Mouse (Mus musculus): Measurements from ENCODE around the gene Tenm4.
A peak's percentile ranks its signal among the peaks of the same experiment; 100 is the strongest.
"Not testable (repeated sequence)": the region's sequence is repeated elsewhere in the genome, so short reads cannot be mapped to it uniquely, and the experiment has no call there.

Gene Tenm4

GRCm38 (mm10) chr7:96596402-96597195, 425.6 kb downstream of the Tenm4 start:
- DNase-seq: peak; percentile 24

- no peak for DNase-seq
These were observed 426.8 kb downstream of the Tenm4 start for GRCm38 (mm10) chr7:96597871-96598270.

- DNase-seq: no peak
These were observed 428.0 kb downstream of the Tenm4 start for GRCm38 (mm10) chr7:96599081-96599480.

- no peak for DNase-seq
These were observed 429.4 kb downstream of the Tenm4 start for GRCm38 (mm10) chr7:96600381-96600941.

GRCm38 (mm10) chr7:96604091-96604745, 433.2 kb downstream of the Tenm4 start:
- peak; percentile 80 for DNase-seq

GRCm38 (mm10) chr7:96605316-96605715, 434.3 kb downstream of the Tenm4 start:
- peak; percentile 74 for DNase-seq

GRCm38 (mm10) chr7:96609854-96610586, 439.0 kb downstream of the Tenm4 start:
- no peak for DNase-seq

GRCm38 (mm10) chr7:96617371-96617770, 446.3 kb downstream of the Tenm4 start:
- no peak for DNase-seq

- DNase-seq: no peak
These were observed 449.0 kb downstream of the Tenm4 start for GRCm38 (mm10) chr7:96619930-96620472.

GRCm38 (mm10) chr7:96626338-96626737, 455.3 kb downstream of the Tenm4 start:
- no peak for DNase-seq

- not testable (repeated sequence) for DNase-seq
These were observed 459.5 kb downstream of the Tenm4 start for GRCm38 (mm10) chr7:96630551-96630950.

GRCm38 (mm10) chr7:96633008-96633407, 462.0 kb downstream of the Tenm4 start:
- DNase-seq: no peak

GRCm38 (mm10) chr7:96635830-96636440, 464.9 kb downstream of the Tenm4 start:
- DNase-seq: no peak

- DNase-seq: peak; percentile 94
These were observed 472.6 kb downstream of the Tenm4 start for GRCm38 (mm10) chr7:96643461-96644204.

- no peak for DNase-seq
These were observed 473.1 kb downstream of the Tenm4 start for GRCm38 (mm10) chr7:96644205-96644531.

- no peak for DNase-seq
These were observed 476.6 kb downstream of the Tenm4 start for GRCm38 (mm10) chr7:96647657-96648056.

GRCm38 (mm10) chr7:96648606-96649005, 477.6 kb downstream of the Tenm4 start:
- no peak for DNase-seq

GRCm38 (mm10) chr7:96649171-96649570, 478.1 kb downstream of the Tenm4 start:
- no peak for DNase-seq

- no peak for DNase-seq
These were observed 479.4 kb downstream of the Tenm4 start for GRCm38 (mm10) chr7:96650435-96650834.

GRCm38 (mm10) chr7:96651055-96651454, 480.0 kb downstream of the Tenm4 start:
- DNase-seq: peak; percentile 53

- peak; percentile 63 for DNase-seq
These were observed 480.7 kb downstream of the Tenm4 start for GRCm38 (mm10) chr7:96651626-96652341.

Measured in retina, postnatal 1 day (tissue).